Mouse (Mus musculus): ENCODE results near the gene Unc5b. TPM values are rescaled to one million over a fixed set of nuclear protein-coding genes. Genes with fewer than 3 reads are reported as not detected.
A peak's percentile ranks its signal among the peaks of the same experiment; 100 is the strongest.
"Not testable (repeated sequence)": the region's sequence is repeated elsewhere in the genome, so short reads cannot be mapped to it uniquely, and the experiment has no call there.

Gene Unc5b
- polyA plus RNA-seq, 1 experiment from 2014 or later, result 10.0 TPM

- Histone ChIP-seq H3K9me3 (replicated peaks) (no peaks in the 10 kb centered on the region), H3K36me3 (peaks cover 2% of the 10 kb centered on the region; the same call in 1 of the 2 replicates), H3K4me2 (no peak overlapping the region), H3K27me3 (no peaks in the 10 kb centered on the region), H3K4me3 (replicated peaks) (no peak overlapping the region), H3K9ac (no peak overlapping the region), H3K4me1 (peaks cover 35% of the 10 kb centered on the region), H3K27ac (peak overlapping the region; percentile 66; the same call in 1 of the 2 replicates)
- ATAC-seq (replicated peaks; ENCODE audit: low FRiP score), result no peak
- WGBS, result 68% methylated on average over 9 of the region's 9 CpGs
Observed at GRCm38 (mm10) chr10:60743681-60744080, 87.7 kb downstream of the Unc5b start.

GRCm38 (mm10) chr10:60742942-60743341, 88.4 kb downstream of the Unc5b start:
- Histone ChIP-seq H3K9ac (no peak overlapping the region), H3K9me3 (replicated peaks) (no peaks in the 10 kb centered on the region), H3K4me1 (peaks cover 33% of the 10 kb centered on the region), H3K36me3 (no peaks in the 10 kb centered on the region), H3K4me2 (no peak overlapping the region), H3K27ac (no peak overlapping the region), H3K27me3 (no peaks in the 10 kb centered on the region), H3K4me3 (replicated peaks) (no peak overlapping the region)
- ATAC-seq (replicated peaks; ENCODE audit: low FRiP score), result no peak
- WGBS, result 81% methylated on average over 6 of the region's 6 CpGs

GRCm38 (mm10) chr10:60742296-60742695, 89.1 kb downstream of the Unc5b start:
- not testable (repeated sequence) for H3K9ac ChIP-seq
- 75% methylated on average over 1 of the region's 1 CpGs for WGBS

GRCm38 (mm10) chr10:60741435-60741834, 89.9 kb downstream of the Unc5b start:
- Histone ChIP-seq H3K9ac (no peak overlapping the region), H3K4me1 (peaks cover 34% of the 10 kb centered on the region), H3K36me3 (no peaks in the 10 kb centered on the region), H3K4me2 (no peak overlapping the region), H3K9me3 (replicated peaks) (no peaks in the 10 kb centered on the region), H3K27me3 (no peaks in the 10 kb centered on the region), H3K4me3 (replicated peaks) (no peak overlapping the region), H3K27ac (no peak overlapping the region)
- ATAC-seq (replicated peaks; ENCODE audit: low FRiP score), result no peak
- 82% methylated on average over 7 of the region's 7 CpGs for WGBS

More at GRCm38 (mm10) chr10:60742296-60742695, 89.1 kb downstream of the Unc5b start:
- H3K9me3 ChIP-seq (replicated peaks); H3K4me3 ChIP-seq (replicated peaks); H3K36me3 ChIP-seq; H3K27me3 ChIP-seq; H3K4me2 ChIP-seq; H3K27ac ChIP-seq; ATAC-seq (replicated peaks; ENCODE audit: low FRiP score): not testable (repeated sequence)
- H3K4me1 ChIP-seq, result peaks cover 31% of the 10 kb centered on the region

GRCm38 (mm10) chr10:60739619-60740363, 91.6 kb downstream of the Unc5b start:
- H3K9ac ChIP-seq, result no peak overlapping the region

GRCm38 (mm10) chr10:60737886-60738640, 93.3 kb downstream of the Unc5b start:
- ATAC-seq (replicated peaks; ENCODE audit: low FRiP score), result no peak
- peak overlapping the region; percentile 64; the same call in 1 of the 2 replicates for H3K27ac ChIP-seq
- H3K4me2 ChIP-seq, result no peak overlapping the region
- 83% methylated on average over 8 of the region's 9 CpGs for WGBS
- no peak overlapping the region for H3K9ac ChIP-seq
- peaks cover 24% of the 10 kb centered on the region for H3K4me1 ChIP-seq
- no peaks in the 10 kb centered on the region for H3K9me3 ChIP-seq (replicated peaks)
- H3K36me3 ChIP-seq, result no peaks in the 10 kb centered on the region
- no peak overlapping the region for H3K4me3 ChIP-seq (replicated peaks)
- no peaks in the 10 kb centered on the region for H3K27me3 ChIP-seq

More at GRCm38 (mm10) chr10:60739619-60740363, 91.6 kb downstream of the Unc5b start:
- no peak for ATAC-seq (replicated peaks; ENCODE audit: low FRiP score)
- WGBS, result 90% methylated on average over 4 of the region's 4 CpGs
- Histone ChIP-seq H3K4me3 (replicated peaks) (no peak overlapping the region), H3K4me1 (peaks cover 28% of the 10 kb centered on the region), H3K36me3 (no peaks in the 10 kb centered on the region), H3K27ac (no peak overlapping the region), H3K27me3 (no peaks in the 10 kb centered on the region), H3K9me3 (replicated peaks) (no peaks in the 10 kb centered on the region), H3K4me2 (no peak overlapping the region)

GRCm38 (mm10) chr10:60737169-60737728, 94.1 kb downstream of the Unc5b start:
- Histone ChIP-seq H3K36me3 (no peaks in the 10 kb centered on the region), H3K4me3 (replicated peaks) (no peak overlapping the region)
- ATAC-seq (replicated peaks; ENCODE audit: low FRiP score), result peak; percentile 61

GRCm38 (mm10) chr10:60735737-60736136, 95.6 kb downstream of the Unc5b start:
- no peaks in the 10 kb centered on the region for H3K9me3 ChIP-seq (replicated peaks)
- H3K27ac ChIP-seq, result no peak overlapping the region
- H3K27me3 ChIP-seq, result no peaks in the 10 kb centered on the region
- H3K4me1 ChIP-seq, result peaks cover 26% of the 10 kb centered on the region
- H3K36me3 ChIP-seq, result no peaks in the 10 kb centered on the region
- ATAC-seq (replicated peaks; ENCODE audit: low FRiP score), result no peak
- H3K9ac ChIP-seq, result no peak overlapping the region
- H3K4me3 ChIP-seq (replicated peaks), result no peak overlapping the region
- WGBS, result 100% methylated on average over 1 of the region's 1 CpGs
- H3K4me2 ChIP-seq, result no peak overlapping the region

More at GRCm38 (mm10) chr10:60737169-60737728, 94.1 kb downstream of the Unc5b start:
- WGBS, result 39% methylated on average over 11 of the region's 11 CpGs
- no peaks in the 10 kb centered on the region for H3K27me3 ChIP-seq
- H3K4me2 ChIP-seq, result no peak overlapping the region
- H3K9ac ChIP-seq, result no peak overlapping the region
- peak overlapping the region; percentile 64 for H3K27ac ChIP-seq
- H3K9me3 ChIP-seq (replicated peaks), result no peaks in the 10 kb centered on the region
- H3K4me1 ChIP-seq, result peaks cover 26% of the 10 kb centered on the region

GRCm38 (mm10) chr10:60733471-60733870, 97.9 kb downstream of the Unc5b start:
- Histone ChIP-seq H3K4me3 (replicated peaks) (no peak overlapping the region), H3K27me3 (no peaks in the 10 kb centered on the region), H3K27ac (no peak overlapping the region), H3K9ac (no peak overlapping the region), H3K4me2 (no peak overlapping the region), H3K4me1 (peaks cover 23% of the 10 kb centered on the region), H3K36me3 (no peaks in the 10 kb centered on the region), H3K9me3 (replicated peaks) (no peaks in the 10 kb centered on the region)
- no peak for ATAC-seq (replicated peaks; ENCODE audit: low FRiP score)
- 68% methylated on average over 8 of the region's 8 CpGs for WGBS

GRCm38 (mm10) chr10:60732397-60732861, 99.0 kb downstream of the Unc5b start:
- no peak for ATAC-seq (replicated peaks; ENCODE audit: low FRiP score)
- Histone ChIP-seq H3K27ac (no peak overlapping the region), H3K9me3 (replicated peaks) (no peaks in the 10 kb centered on the region), H3K4me1 (peaks cover 19% of the 10 kb centered on the region), H3K36me3 (no peaks in the 10 kb centered on the region), H3K27me3 (no peaks in the 10 kb centered on the region), H3K4me2 (no peak overlapping the region), H3K9ac (no peak overlapping the region), H3K4me3 (replicated peaks) (no peak overlapping the region)
- WGBS, result 59% methylated on average over 2 of the region's 2 CpGs

GRCm38 (mm10) chr10:60731742-60732141, 99.6 kb downstream of the Unc5b start:
- Histone ChIP-seq H3K4me2 (no peak overlapping the region), H3K9ac (no peak overlapping the region), H3K27ac (no peak overlapping the region), H3K9me3 (replicated peaks) (no peaks in the 10 kb centered on the region), H3K4me3 (replicated peaks) (no peak overlapping the region), H3K36me3 (no peaks in the 10 kb centered on the region), H3K27me3 (no peaks in the 10 kb centered on the region), H3K4me1 (peaks cover 12% of the 10 kb centered on the region)
- WGBS, result 56% methylated on average over 5 of the region's 5 CpGs
- ATAC-seq (replicated peaks; ENCODE audit: low FRiP score), result no peak

GRCm38 (mm10) chr10:60727301-60727700, 104.1 kb downstream of the Unc5b start:
- Histone ChIP-seq H3K27me3 (no peaks in the 10 kb centered on the region), H3K36me3 (no peaks in the 10 kb centered on the region), H3K4me1 (no peaks in the 10 kb centered on the region), H3K9ac (no peak overlapping the region), H3K4me2 (no peak overlapping the region), H3K27ac (no peak overlapping the region), H3K4me3 (replicated peaks) (no peak overlapping the region), H3K9me3 (replicated peaks) (no peaks in the 10 kb centered on the region)
- 32% methylated on average over 5 of the region's 5 CpGs for WGBS
- ATAC-seq (replicated peaks; ENCODE audit: low FRiP score), result no peak
